Mouse (Mus musculus) adrenal gland, postnatal 0 days (tissue): ENCODE measurements around the gene Wdr54. TPM values are rescaled to one million over a fixed set of nuclear protein-coding genes. Genes with fewer than 3 reads are reported as not detected.

Experiments used
- polyA plus RNA-seq: library from polyadenylated mRNA; unstranded; fragments of >200 nt; fragmentation: Nextera tagmentation; extraction: Ambion mirVana; gene quantifications from 2 replicates; pipeline ENCODE4 v1.2.1, GENCODE M21; 2015

Gene Wdr54
- polyA plus RNA-seq: 2.9 and 4.3 TPM in 2 replicates

GRCm38 (mm10) chr6:83156259-83156684 is at the start of gene Wdr54, which contains the start of gene 1700003E16Rik:
Gene Wdr54 (minus strand): TSS chr6:83156397.
Gene 1700003E16Rik (plus strand): TSS chr6:83156404.

DNA sequence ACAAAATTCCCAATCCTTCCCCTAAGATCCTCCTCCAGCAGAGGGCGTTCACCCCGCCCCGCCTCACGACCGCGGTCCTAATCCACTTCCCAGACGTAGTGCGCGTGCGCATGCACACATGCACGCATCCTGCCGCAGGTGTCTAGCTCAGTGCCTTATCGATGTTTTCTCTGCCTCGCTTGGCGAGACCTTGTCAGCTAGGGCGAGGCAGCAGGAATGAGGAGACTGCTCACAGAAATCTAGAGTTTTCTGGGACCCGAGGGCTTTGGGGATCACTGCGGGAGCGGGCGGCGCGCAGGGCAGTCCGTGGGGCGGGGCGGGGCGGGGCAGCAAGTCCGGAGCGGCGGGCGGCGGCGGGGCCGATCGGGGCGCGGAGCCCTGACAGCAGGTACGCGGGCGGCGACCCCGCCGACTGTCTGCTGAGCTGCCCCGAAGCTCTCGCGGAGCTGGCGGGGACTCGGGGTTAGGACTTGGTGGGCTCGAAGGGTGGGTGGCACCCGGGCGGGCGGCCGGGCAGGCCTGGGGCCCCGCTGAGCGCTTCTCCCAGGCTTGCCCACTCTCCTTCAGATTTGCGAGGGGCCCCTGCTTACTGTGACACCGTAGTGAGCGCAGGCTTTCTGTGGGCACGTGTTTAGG is 9.5 kb upstream of the Wdr54 start, which contains the start of gene Dctn1:
Dctn1 (plus strand) TSS at position 314 of the 636 bp plus-strand sequence.

DNA sequence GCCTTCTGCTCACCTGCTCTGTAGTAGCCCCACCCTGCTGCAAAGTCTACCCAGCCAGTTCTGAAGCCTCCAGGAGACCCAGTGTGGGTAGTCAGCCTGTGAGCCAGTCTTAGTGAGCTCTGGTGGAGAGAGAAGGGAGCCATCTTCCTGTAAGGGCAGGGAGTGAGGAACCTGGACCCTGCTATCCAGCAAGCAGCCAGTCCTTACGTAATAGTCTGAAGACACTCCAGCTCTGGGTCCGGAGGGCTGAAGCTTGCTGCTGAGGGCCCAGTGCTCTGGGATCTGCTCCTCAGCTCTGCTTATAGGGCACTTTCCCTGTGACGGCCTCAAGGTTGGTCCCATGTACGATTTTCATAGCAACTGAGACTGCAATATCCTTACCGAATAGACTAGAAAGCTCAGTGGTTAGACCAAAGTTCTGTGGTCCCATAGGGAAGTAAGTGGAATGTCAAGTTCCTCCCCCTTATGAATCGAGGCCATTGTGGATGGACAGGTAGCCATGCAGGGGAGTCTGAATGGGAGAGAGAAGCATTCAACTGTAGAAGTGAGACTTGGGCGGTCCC is 21.2 kb downstream of the Wdr54 start, which contains the start of gene Rtkn:
Rtkn (plus strand) TSS at position 513 of the 563 bp plus-strand sequence.

GRCm38 (mm10) chr6:83125331-83125730 is 30.9 kb downstream of the Wdr54 start, which contains the start of gene Ino80b:
Gene Ino80b (minus strand): TSS chr6:83125431.

GRCm38 (mm10) chr6:83120930-83121862 is 35.0 kb downstream of the Wdr54 start, which contains the start of gene Wbp1:
Gene Wbp1 (minus strand): TSS chr6:83121559.

DNA sequence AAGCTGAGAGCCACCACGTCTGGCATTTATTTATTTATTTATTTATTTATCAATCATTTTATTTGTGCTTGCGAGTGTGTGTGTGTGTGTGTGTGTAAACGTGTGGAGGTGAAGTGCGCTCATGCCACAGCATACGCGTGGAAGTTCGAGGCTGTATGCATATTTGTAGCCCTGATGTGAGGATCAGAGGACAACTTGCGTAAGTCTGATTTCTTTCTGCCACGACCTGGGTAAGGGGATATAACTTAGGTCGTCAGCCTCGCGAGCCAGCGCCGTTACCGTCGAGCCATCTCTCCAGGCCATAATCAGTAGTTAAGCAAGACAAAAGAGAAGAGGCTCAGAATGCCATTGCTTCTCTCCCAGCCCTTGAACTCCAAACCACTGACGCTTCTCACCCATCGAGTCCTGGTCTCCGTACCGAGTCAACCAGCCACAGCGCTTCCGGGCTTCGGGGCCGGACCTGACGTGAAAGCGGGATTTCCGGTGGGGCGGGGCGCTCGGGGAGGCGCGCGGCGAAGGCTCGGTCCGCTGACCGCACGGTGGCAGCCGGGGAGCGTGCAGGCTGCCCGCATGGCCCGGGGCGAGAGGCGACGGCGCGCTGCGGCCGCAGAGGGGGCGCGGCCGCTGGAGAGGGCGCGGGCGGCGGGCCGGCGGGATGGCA is 41.1 kb downstream of the Wdr54 start, which contains the start of gene Mogs:
Mogs (plus strand) TSS at position 486 of the 661 bp plus-strand sequence.

GRCm38 (mm10) chr6:83108762-83109668 is 47.2 kb downstream of the Wdr54 start, which contains the start of gene Mrpl53:
Gene Mrpl53 (plus strand): TSS chr6:83109040.

DNA sequence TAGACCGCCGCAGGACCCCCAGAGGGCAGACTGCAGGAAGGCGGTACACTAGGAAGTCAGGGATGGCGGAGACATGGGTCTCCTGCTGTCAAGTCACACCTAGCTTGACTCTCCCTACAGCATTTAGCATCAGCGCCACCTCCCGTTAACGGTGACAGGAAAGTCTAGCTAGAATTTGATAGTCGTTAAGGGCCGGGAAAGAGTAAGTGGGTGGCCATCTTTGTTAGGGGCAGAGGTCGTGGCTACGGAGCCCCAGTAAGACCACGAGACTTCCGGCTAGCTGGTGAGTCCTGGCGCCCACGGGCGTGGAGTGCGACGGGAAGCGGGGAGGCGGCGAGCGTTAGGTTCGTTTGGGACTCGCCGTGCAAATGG is 54.9 kb downstream of the Wdr54 start, which contains the start of the genes Ccdc142 and Gm42688:
Ccdc142 (plus strand) TSS at position 286 of the 372 bp plus-strand sequence.
Gm42688 (plus strand) TSS at position 302 of the 372 bp plus-strand sequence.

Other genes with a start within 250 kb of the Wdr54 start
- 1.8 and 6.6 TPM in 2 replicates for gene Sema4f, start 216.6 kb downstream of the Wdr54 start, polyA plus RNA-seq
- 0.95 and 1.8 TPM in 2 replicates for gene M1ap, start 209.5 kb downstream of the Wdr54 start, polyA plus RNA-seq
- 10.4 and 13.8 TPM in 2 replicates for gene Dok1, start 122.9 kb downstream of the Wdr54 start, polyA plus RNA-seq
- gene Loxl3, start 122.2 kb downstream of the Wdr54 start, polyA plus RNA-seq: 8.0 and 10.3 TPM in 2 replicates
- gene Aup1, start 101.9 kb downstream of the Wdr54 start, polyA plus RNA-seq: 125 and 198 TPM in 2 replicates
- 72.7 and 85.4 TPM in 2 replicates for gene Htra2, start 101.1 kb downstream of the Wdr54 start, polyA plus RNA-seq
- 2.2 and 2.9 TPM in 2 replicates for gene Dqx1, start 98.6 kb downstream of the Wdr54 start, polyA plus RNA-seq
- 47.4 and 57.0 TPM in 2 replicates for gene Tlx2, start 86.1 kb downstream of the Wdr54 start, polyA plus RNA-seq
- 77.1 and 86.5 TPM in 2 replicates for gene Pcgf1, start 78.5 kb downstream of the Wdr54 start, polyA plus RNA-seq
- gene Lbx2, start 70.0 kb downstream of the Wdr54 start, polyA plus RNA-seq: 32.9 and 50.3 TPM in 2 replicates
- 1.6 and 5.7 TPM in 2 replicates for gene Ccdc142, start 54.8 kb downstream of the Wdr54 start, polyA plus RNA-seq
- gene Gm42688, start 54.8 kb downstream of the Wdr54 start, polyA plus RNA-seq: 2.5 and 5.4 TPM in 2 replicates
- gene Mrpl53, start 47.4 kb downstream of the Wdr54 start, polyA plus RNA-seq: 177 and 257 TPM in 2 replicates
- 25.9 and 42.3 TPM in 2 replicates for gene Mogs, start 40.9 kb downstream of the Wdr54 start, polyA plus RNA-seq
- gene Wbp1, start 34.8 kb downstream of the Wdr54 start, polyA plus RNA-seq: 78.7 and 93.8 TPM in 2 replicates
- 13.7 and 17.2 TPM in 2 replicates for gene Ino80b, start 31.0 kb downstream of the Wdr54 start, polyA plus RNA-seq
- gene Rtkn, start 20.9 kb downstream of the Wdr54 start, polyA plus RNA-seq: 16.9 and 27.2 TPM in 2 replicates
- 0.41 and 0.72 TPM in 2 replicates for gene 1700003E16Rik, start within 50 bp of the Wdr54 start, polyA plus RNA-seq
- 60.7 and 63.9 TPM in 2 replicates for gene Dctn1, start 9.5 kb upstream of the Wdr54 start, polyA plus RNA-seq
- 0.12 TPM in 1 of 2 replicates, not detected in the other for gene Slc4a5, start 63.4 kb upstream of the Wdr54 start, polyA plus RNA-seq
- 18.6 and 19.4 TPM in 2 replicates for gene Mthfd2, start 169.5 kb upstream of the Wdr54 start, polyA plus RNA-seq
- 33.9 and 40.3 TPM in 2 replicates for gene Mob1a, start 169.6 kb upstream of the Wdr54 start, polyA plus RNA-seq
- 308 and 352 TPM in 2 replicates for gene Bola3, start 192.8 kb upstream of the Wdr54 start, polyA plus RNA-seq